Mouse (Mus musculus) yolk sac, embryonic 10.5 days (tissue): ENCODE measurements around the gene Slc9a9.

ENCODE experiments used
- DNase-seq: peaks from one replicate; pipeline ENCODE4 v3.0.0-alpha.2; 2017; ENCODE audit warnings: low spot score

The Slc9a9 gene

GRCm38 (mm10) chr9:95077938-95078337 is 408.2 kb downstream of the Slc9a9 start:
- no peak for DNase-seq

GRCm38 (mm10) chr9:95078626-95079025 is 408.9 kb downstream of the Slc9a9 start:
- no peak for DNase-seq

GRCm38 (mm10) chr9:95079951-95080350 is 410.2 kb downstream of the Slc9a9 start:
- no peak for DNase-seq

GRCm38 (mm10) chr9:95086109-95086821 is 416.6 kb downstream of the Slc9a9 start:
- no peak for DNase-seq

- no peak for DNase-seq
Observed at GRCm38 (mm10) chr9:95088221-95088620, 418.5 kb downstream of the Slc9a9 start.

- no peak for DNase-seq
Observed at GRCm38 (mm10) chr9:95089050-95089449, 419.3 kb downstream of the Slc9a9 start.

- DNase-seq = no peak
Observed at GRCm38 (mm10) chr9:95096486-95096885, 426.8 kb downstream of the Slc9a9 start.

- no peak for DNase-seq
Observed at GRCm38 (mm10) chr9:95105768-95106167, 436.1 kb downstream of the Slc9a9 start.

- no peak for DNase-seq
Observed at GRCm38 (mm10) chr9:95109799-95110198, 440.1 kb downstream of the Slc9a9 start.

- no peak for DNase-seq
Observed at GRCm38 (mm10) chr9:95110768-95111167, 441.1 kb downstream of the Slc9a9 start.

GRCm38 (mm10) chr9:95111732-95112131 is 442.0 kb downstream of the Slc9a9 start:
- DNase-seq = no peak

- DNase-seq = no peak
Observed at GRCm38 (mm10) chr9:95113157-95114135, 443.7 kb downstream of the Slc9a9 start.

GRCm38 (mm10) chr9:95120062-95120461 is 450.4 kb downstream of the Slc9a9 start:
- peak; percentile 25 for DNase-seq

- peak; percentile 68 for DNase-seq
Observed at GRCm38 (mm10) chr9:95121151-95121835, 451.6 kb downstream of the Slc9a9 start.

- DNase-seq = no peak
Observed at GRCm38 (mm10) chr9:95125683-95126082, 456.0 kb downstream of the Slc9a9 start.

- DNase-seq = no peak
Observed at GRCm38 (mm10) chr9:95127774-95128173, 458.1 kb downstream of the Slc9a9 start.

GRCm38 (mm10) chr9:95149206-95149729 is 479.6 kb downstream of the Slc9a9 start:
- DNase-seq = peak; percentile 7

GRCm38 (mm10) chr9:95150096-95150495 is 480.4 kb downstream of the Slc9a9 start:
- no peak for DNase-seq

- DNase-seq = no peak
Observed at GRCm38 (mm10) chr9:95150597-95150996, 480.9 kb downstream of the Slc9a9 start.

GRCm38 (mm10) chr9:95150998-95151397 is 481.3 kb downstream of the Slc9a9 start:
- no peak for DNase-seq

GRCm38 (mm10) chr9:95151746-95152145 is 482.0 kb downstream of the Slc9a9 start:
- DNase-seq = no peak

GRCm38 (mm10) chr9:95153966-95154365 is 484.3 kb downstream of the Slc9a9 start:
- DNase-seq = no peak
